Mouse (Mus musculus): ENCODE measurements at regions not wholly inside any gene's neighbourhood (a gene's known extent, or its start where the extent isn't known, plus 50 kb on each side); places are given as distances from the start of the nearest gene placed in this dataset.
A peak's percentile ranks its signal among the peaks of the same experiment; 100 is the strongest.

GRCm38 (mm10) chr12:26534229-26535105 is 65.5 kb downstream of the Cmpk2 start:
- DNase-seq, result no peak

DNA sequence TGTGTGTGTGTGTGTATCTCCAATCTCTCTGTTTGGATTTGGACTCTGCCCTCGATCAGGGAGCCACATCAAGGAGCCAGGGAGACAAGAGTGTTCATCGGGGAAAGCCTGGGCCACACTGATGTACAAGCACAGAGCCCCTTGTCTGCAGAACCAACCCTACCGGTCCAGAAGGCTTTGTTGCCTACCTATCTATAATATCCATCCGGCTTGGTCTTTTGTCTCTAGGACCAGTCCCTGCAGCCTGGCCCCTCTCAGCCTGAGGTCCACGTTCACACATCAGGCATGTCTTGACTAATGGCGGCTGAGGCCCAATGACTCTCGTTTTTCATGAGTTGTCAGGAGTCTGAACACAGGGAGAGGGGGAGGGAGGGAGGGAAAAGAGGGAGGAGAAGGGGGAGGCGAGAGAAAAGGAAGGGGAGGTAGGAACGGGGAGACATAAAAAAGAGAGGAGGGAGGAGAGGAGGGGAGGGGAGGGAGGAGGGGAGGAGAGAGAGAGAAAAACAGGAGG is 64.7 kb downstream of the Cmpk2 start:
- no peak for DNase-seq

DNA sequence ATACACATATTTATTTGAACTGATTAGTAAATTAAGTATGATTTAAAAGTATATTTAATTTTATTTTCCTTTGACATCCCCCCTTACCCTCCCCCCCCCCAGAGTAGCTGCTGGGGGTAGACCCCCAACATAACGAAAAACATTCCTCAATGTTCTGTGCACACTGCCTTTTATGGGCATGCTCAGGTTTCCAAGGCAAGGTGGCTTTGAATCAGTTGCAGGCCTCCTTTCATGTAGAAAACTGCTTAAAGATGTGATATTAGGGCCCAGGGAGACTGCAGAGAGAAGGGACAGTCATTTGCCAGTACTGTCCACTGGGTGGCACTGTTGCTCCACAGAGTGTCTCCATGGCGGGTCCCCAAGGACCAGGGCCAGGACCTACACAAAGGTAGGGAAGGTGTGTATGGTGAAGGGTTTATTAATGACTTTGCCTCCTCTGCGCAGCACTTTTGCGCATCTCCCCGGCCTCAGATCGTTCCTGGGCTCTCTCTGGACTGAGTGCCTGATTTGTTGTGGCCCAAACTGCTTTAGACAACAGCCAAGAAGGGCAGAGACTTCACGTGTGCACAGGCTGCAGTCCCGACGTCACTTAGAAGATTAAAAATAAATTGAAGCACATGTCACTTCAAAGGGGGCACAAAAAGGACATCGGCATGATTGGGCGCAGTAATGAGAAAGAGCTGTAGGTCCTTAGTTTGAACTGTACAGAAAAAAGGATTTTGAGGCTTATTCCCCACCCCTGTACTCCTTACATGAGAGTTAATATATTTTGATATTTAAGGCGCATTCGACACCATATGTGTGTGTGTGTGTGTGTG is 64.0 kb downstream of the Cmpk2 start:
- peak; percentile 88 for DNase-seq

DNA sequence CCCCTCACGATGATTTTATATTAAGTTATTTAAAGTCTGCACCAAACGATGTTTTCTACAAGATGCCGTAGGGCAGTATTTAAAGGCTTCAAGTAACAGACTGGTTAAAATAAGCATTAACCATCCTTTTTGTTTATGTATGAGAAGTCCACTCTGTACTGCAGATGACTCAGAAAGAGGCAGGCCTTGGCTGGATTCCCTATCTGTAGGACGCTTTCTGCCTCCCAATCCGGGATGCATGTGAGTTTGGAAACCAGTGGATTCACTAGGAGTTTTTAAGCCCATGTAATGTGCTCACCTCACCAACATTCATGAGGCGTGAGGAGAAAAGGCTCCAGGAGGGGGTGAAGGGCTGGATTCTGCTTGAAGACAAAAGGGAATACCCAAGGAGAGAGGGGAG is 63.1 kb downstream of the Cmpk2 start:
- no peak for DNase-seq
